Comparison of ENCODE assay signal across 21 mouse cellular contexts in genomic region chr17:62752381-62752889, GRCm38 (mm10).
DNase-seq lines count a peak whose midpoint lies in the region; ATAC-seq and TF ChIP-seq lines count a peak whose summit lies in the region.
"Had no signal": no experiment of that assay in that cellular context is flagged by ENCODE, and none has a peak within 500 bp of the region (broad histone marks: within the 10 kb centered on the region; RNA-seq: fewer than 3 reads in every experiment).

No protein-coding gene starts in this region.

- TF ChIP-seq CTCF in intestine, postnatal 0 days (IDR thresholded peaks at IDR 0.05; ENCODE audit: low read depth), result no peak

- no peak overlapping the region for H3K27ac ChIP-seq in intestine, embryonic 15.5 days
- H3K27ac ChIP-seq in intestine, postnatal 0 days (ENCODE audit: low read depth, low read length), result no peak overlapping the region
- H3K27ac ChIP-seq: embryonic facial prominence, embryonic 13.5 days; embryonic facial prominence, embryonic 15.5 days; forebrain, embryonic 13.5 days; forebrain, embryonic 15.5 days had no signal

- peak; percentile 54 for DNase-seq in fat pad, adult 2 months (ENCODE audit: extremely low read depth, low read depth, low spot score)
- peak; percentile 65 for DNase-seq in gonadal fat pad, adult 2 months (ENCODE audit: low read depth)
- DNase-seq in cerebellum, adult 9-11 months, result no peak
- DNase-seq: adrenal gland, adult 2 months; adrenal gland, postnatal 10 days; adrenal gland, postnatal 25 days; cerebellum, adult 11-12 months; cerebellum, adult 2 months; cerebellum, adult 9-10 months; cerebellum, postnatal 14 days; cerebellum, postnatal 36 days; embryo, embryonic 11 days; forebrain, postnatal 0 days had no signal

- ATAC-seq in intestine, embryonic 15.5 days, result peak; percentile 31; the same call in 1 of the 2 replicates
- ATAC-seq in intestine, postnatal 0 days, result no peak
- ATAC-seq in megakaryocyte, adult 5-6 weeks (ENCODE audit: poor library complexity, severe bottlenecking), result no peak
- ATAC-seq: forebrain, embryonic 13.5 days; forebrain, embryonic 15.5 days; forebrain, postnatal 0 days had no signal

- 0 out of 2 replicates have a peak, but pooled peaks cover 5% of the 10 kb centered on the region for H3K4me1 ChIP-seq in intestine, embryonic 15.5 days (replicated peaks)
- no peaks in the 10 kb centered on the region for H3K4me1 ChIP-seq in intestine, postnatal 0 days (replicated peaks; ENCODE audit: control insufficient read depth, insufficient read depth, low read length)
- H3K4me1 ChIP-seq: embryonic facial prominence, embryonic 15.5 days; forebrain, embryonic 13.5 days; forebrain, embryonic 15.5 days had no signal

- H3K9me3 ChIP-seq in intestine, embryonic 15.5 days, result no peaks in the 10 kb centered on the region
- no peaks in the 10 kb centered on the region for H3K9me3 ChIP-seq in intestine, postnatal 0 days (ENCODE audit: control insufficient read depth)
- H3K9me3 ChIP-seq: embryonic facial prominence, embryonic 13.5 days; embryonic facial prominence, embryonic 15.5 days; forebrain, embryonic 13.5 days; forebrain, embryonic 15.5 days had no signal

- no peak overlapping the region for H3K4me3 ChIP-seq in intestine, embryonic 15.5 days (replicated peaks)
- no peak overlapping the region for H3K4me3 ChIP-seq in intestine, postnatal 0 days (ENCODE audit: low read depth, low read length)
- H3K4me3 ChIP-seq: embryonic facial prominence, embryonic 13.5 days; embryonic facial prominence, embryonic 15.5 days; erythroblast, embryonic 14.5 days; forebrain, embryonic 13.5 days; forebrain, embryonic 15.5 days had no signal

- H3K4me2 ChIP-seq in intestine, embryonic 15.5 days (replicated peaks), result no peak overlapping the region
- no peak overlapping the region for H3K4me2 ChIP-seq in intestine, postnatal 0 days (replicated peaks; ENCODE audit: low read depth)
- H3K4me2 ChIP-seq: embryonic facial prominence, embryonic 13.5 days; embryonic facial prominence, embryonic 15.5 days; forebrain, embryonic 13.5 days; forebrain, embryonic 15.5 days had no signal

- H3K9ac ChIP-seq in intestine, embryonic 15.5 days, result no peak overlapping the region
- H3K9ac ChIP-seq in intestine, postnatal 0 days (ENCODE audit: low read depth, low read length), result no peak overlapping the region
- H3K9ac ChIP-seq: embryonic facial prominence, embryonic 13.5 days; embryonic facial prominence, embryonic 15.5 days; forebrain, embryonic 13.5 days; forebrain, embryonic 15.5 days; forebrain, postnatal 0 days had no signal

- no peaks in the 10 kb centered on the region for H3K27me3 ChIP-seq in intestine, embryonic 15.5 days (replicated peaks)
- H3K27me3 ChIP-seq in intestine, postnatal 0 days (replicated peaks; ENCODE audit: control insufficient read depth, insufficient read depth, low read length), result 0 out of 2 replicates have a peak, but pooled peaks cover 3% of the 10 kb centered on the region
- H3K27me3 ChIP-seq: embryonic facial prominence, embryonic 13.5 days; embryonic facial prominence, embryonic 15.5 days; forebrain, embryonic 13.5 days; forebrain, embryonic 15.5 days had no signal

- no peaks in the 10 kb centered on the region for H3K36me3 ChIP-seq in intestine, embryonic 15.5 days
- H3K36me3 ChIP-seq in intestine, postnatal 0 days (ENCODE audit: control insufficient read depth, insufficient read depth), result no peaks in the 10 kb centered on the region
- H3K36me3 ChIP-seq: embryonic facial prominence, embryonic 13.5 days; embryonic facial prominence, embryonic 15.5 days; forebrain, embryonic 15.5 days had no signal

- WGBS in intestine, embryonic 15.5 days, result 57% methylated on average over 2 of the region's 2 CpGs
- 36% methylated on average over 2 of the region's 2 CpGs for WGBS in intestine, postnatal 0 days
